Mouse (Mus musculus) kidney, embryonic 14.5 days (tissue): ENCODE results near the gene Olfr780. TPM values are rescaled to one million over a fixed set of nuclear protein-coding genes. Genes with fewer than 3 reads are reported as not detected.

Experiments used
- polyA plus RNA-seq: library from polyadenylated mRNA; unstranded; fragments of >200 nt; fragmentation: Nextera tagmentation; extraction: Ambion mirVana; gene quantifications from 2 replicates; pipeline ENCODE4 v1.2.1, GENCODE M21; 2014

Gene Olfr780
- polyA plus RNA-seq, 1 experiment from 2014 or later, result not detected

Other genes with a start within 250 kb of the Olfr780 start
- gene Olfr766-ps1, start 249.1 kb upstream of the Olfr780 start, polyA plus RNA-seq, result not detected in 2 replicates
- gene Olfr767, start 235.2 kb upstream of the Olfr780 start, polyA plus RNA-seq, result not detected in 2 replicates
- gene Olfr768, start 218.7 kb upstream of the Olfr780 start, polyA plus RNA-seq, result not detected in 2 replicates
- gene Olfr769, start 200.3 kb upstream of the Olfr780 start, polyA plus RNA-seq, result not detected in 2 replicates
- not detected in 2 replicates for gene Olfr770, start 179.1 kb upstream of the Olfr780 start, polyA plus RNA-seq
- gene Olfr771, start 153.4 kb upstream of the Olfr780 start, polyA plus RNA-seq, result not detected in 2 replicates
- not detected in 2 replicates for gene Olfr772, start 140.2 kb upstream of the Olfr780 start, polyA plus RNA-seq
- gene Olfr773, start 130.7 kb upstream of the Olfr780 start, polyA plus RNA-seq, result not detected in 2 replicates
- not detected in 2 replicates for gene Olfr774, start 81.9 kb upstream of the Olfr780 start, polyA plus RNA-seq
- not detected in 2 replicates for gene Olfr775, start 69.7 kb upstream of the Olfr780 start, polyA plus RNA-seq
- not detected in 2 replicates for gene Olfr776, start 59.0 kb upstream of the Olfr780 start, polyA plus RNA-seq
- not detected in 2 replicates for gene Olfr777, start 46.6 kb upstream of the Olfr780 start, polyA plus RNA-seq
- gene Olfr781, start 10.7 kb downstream of the Olfr780 start, polyA plus RNA-seq, result not detected in 2 replicates
- not detected in 2 replicates for gene Olfr782, start 30.7 kb downstream of the Olfr780 start, polyA plus RNA-seq
- gene Olfr784, start 66.0 kb downstream of the Olfr780 start, polyA plus RNA-seq, result 0.07 TPM in 1 of 2 replicates, not detected in the other
- gene Olfr785, start 87.3 kb downstream of the Olfr780 start, polyA plus RNA-seq, result not detected in 2 replicates
- gene Olfr786, start 109.2 kb downstream of the Olfr780 start, polyA plus RNA-seq, result not detected in 2 replicates
- not detected in 2 replicates for gene Olfr787, start 143.7 kb downstream of the Olfr780 start, polyA plus RNA-seq
- not detected in 2 replicates for gene Olfr788, start 152.9 kb downstream of the Olfr780 start, polyA plus RNA-seq
- gene Olfr789, start 166.6 kb downstream of the Olfr780 start, polyA plus RNA-seq, result not detected in 2 replicates
- not detected in 2 replicates for gene Olfr790, start 180.4 kb downstream of the Olfr780 start, polyA plus RNA-seq
- not detected in 2 replicates for gene Olfr791, start 203.7 kb downstream of the Olfr780 start, polyA plus RNA-seq
- not detected in 2 replicates for gene Olfr792, start 221.0 kb downstream of the Olfr780 start, polyA plus RNA-seq
- not detected in 2 replicates for gene Olfr794, start 249.5 kb downstream of the Olfr780 start, polyA plus RNA-seq